Mouse (Mus musculus) myocyte (in vitro differentiated cells): ENCODE data around the gene Tfeb. TPM values are rescaled to one million over a fixed set of nuclear protein-coding genes. Genes with fewer than 3 reads are reported as not detected.

Experiments
- H3K27me3 ChIP-seq: one replicate; pipeline ENCODE4 v1.6.1; 2011; ENCODE audit not compliant: control insufficient read depth, insufficient read depth, insufficient read length
- H3K36me3 ChIP-seq: one replicate; pipeline ENCODE4 v1.6.1; 2011; ENCODE audit not compliant: control insufficient read depth, insufficient read depth
- H3K4me2 ChIP-seq: one replicate; pipeline ENCODE4 v1.6.1; 2011; ENCODE audit warnings: low read depth, control low read depth
- H3K4me3 ChIP-seq: one replicate; pipeline ENCODE4 v1.5.1; 2011; ENCODE audit warnings: mild to moderate bottlenecking, control low read depth, moderate library complexity
- H3K79me2 ChIP-seq: one replicate; pipeline ENCODE4 v1.6.1; 2011; ENCODE audit not compliant: control insufficient read depth, insufficient read depth
- H3ac ChIP-seq: one replicate; pipeline ENCODE4 v1.6.1; 2011; ENCODE audit not compliant: control insufficient read depth, insufficient read length
- CEBPB ChIP-seq: IDR thresholded peaks from 2 replicates; pipeline ENCODE4 v1.6.1; 2011; ENCODE audit warnings: mild to moderate bottlenecking, moderate library complexity; ENCODE audit not compliant: poor library complexity, insufficient read depth, severe bottlenecking
- E2F4 ChIP-seq: IDR thresholded peaks from one replicate; pipeline ENCODE4 v1.6.1; 2011; ENCODE audit warnings: mild to moderate bottlenecking, control low read depth, moderate library complexity; ENCODE audit not compliant: insufficient read depth
- MAX ChIP-seq: IDR thresholded peaks from one replicate; pipeline ENCODE4 v1.6.1; 2011; ENCODE audit warnings: low read depth, mild to moderate bottlenecking, control low read depth
- MYOD1 ChIP-seq, 3 experiments: IDR thresholded peaks; one replicate each; pipeline ENCODE4 v1.6.1; 2011; ENCODE audit warnings: control low read depth in 2 of 3, low read depth in 2 of 3, mild to moderate bottlenecking in 2 of 3, moderate library complexity in 1 of 3; ENCODE audit not compliant: insufficient read length in 2 of 3, control insufficient read depth in 1 of 3
- MYOG ChIP-seq, 3 experiments: IDR thresholded peaks; one replicate each; pipeline ENCODE4 v1.6.1; 2011; ENCODE audit warnings: control low read depth in 2 of 3, low read depth in 2 of 3, mild to moderate bottlenecking in 2 of 3; ENCODE audit not compliant: insufficient read length in 2 of 3, control insufficient read depth in 1 of 3, insufficient read depth in 1 of 3
- POLR2A ChIP-seq: IDR thresholded peaks from one replicate; pipeline ENCODE4 v1.6.1; 2011; ENCODE audit warnings: low read depth, mild to moderate bottlenecking, control low read depth, moderate library complexity; ENCODE audit not compliant: insufficient read length
- POLR2AphosphoS2 ChIP-seq: IDR thresholded peaks from one replicate; pipeline ENCODE4 v1.6.1; 2011; ENCODE audit warnings: low read depth, control low read depth; ENCODE audit not compliant: insufficient read length
- REST ChIP-seq: IDR thresholded peaks from one replicate; pipeline ENCODE4 v1.6.1; 2011; ENCODE audit warnings: mild to moderate bottlenecking, control low read depth, moderate library complexity; ENCODE audit not compliant: insufficient read depth, insufficient read length
- SRF ChIP-seq: IDR thresholded peaks from one replicate; pipeline ENCODE4 v1.6.1; 2011; ENCODE audit warnings: low read depth; ENCODE audit not compliant: control insufficient read depth, insufficient read length
- TCF12 ChIP-seq: IDR thresholded peaks from one replicate; pipeline ENCODE4 v1.6.1; 2011; ENCODE audit warnings: mild to moderate bottlenecking, control low read depth; ENCODE audit not compliant: poor library complexity, insufficient read depth, severe bottlenecking
- TCF3 ChIP-seq: IDR thresholded peaks from one replicate; pipeline ENCODE4 v1.6.1; 2011; ENCODE audit warnings: low read depth, control low read depth; ENCODE audit not compliant: insufficient read length
- USF1 ChIP-seq: IDR thresholded peaks from one replicate; pipeline ENCODE4 v1.6.1; 2011; ENCODE audit warnings: low read depth, mild to moderate bottlenecking, control low read depth, moderate library complexity
- polyA plus RNA-seq: library from polyadenylated mRNA; unstranded; fragments of >200 nt; fragmentation: generic; extraction: Trizol; gene quantifications from one replicate; pipeline ENCODE4 v1.2.1, GENCODE M21; 2012; ENCODE audit warnings: missing spikeins

The Tfeb gene
- polyA plus RNA-seq, 1 experiment = 16.5 TPM

DNA sequence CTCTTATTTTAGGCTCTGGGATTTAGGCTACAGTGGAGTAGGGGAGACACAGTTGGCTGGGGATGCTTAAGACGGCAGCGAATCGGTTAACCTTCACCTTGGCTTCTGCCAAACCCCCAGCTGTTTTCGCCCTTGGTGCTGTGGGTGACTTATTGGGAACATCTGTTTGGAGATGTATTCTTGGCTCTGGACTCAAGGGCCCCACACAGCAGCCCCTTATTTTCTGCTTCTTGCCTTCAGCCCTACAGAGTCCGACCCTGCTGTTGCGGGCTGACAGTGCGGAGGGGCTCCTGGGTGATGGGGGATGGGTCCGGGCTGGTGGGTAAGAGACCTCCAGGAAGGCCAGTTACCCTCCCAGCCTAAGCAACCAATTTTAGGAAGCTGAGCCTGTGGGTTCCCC is 84.5 kb downstream of the Tfeb start:
- no peaks in the 10 kb centered on the region for H3K79me2 ChIP-seq
- H3K4me3 ChIP-seq = no peak overlapping the region
- peaks cover 7% of the 10 kb centered on the region for H3K27me3 ChIP-seq
- H3K4me2 ChIP-seq = no peak overlapping the region
- TF ChIP-seq MAX (no peak), POLR2AphosphoS2 (no peak)
- H3ac ChIP-seq = no peak overlapping the region
- no peaks in the 10 kb centered on the region for H3K36me3 ChIP-seq

GRCm38 (mm10) chr17:47831161-47831560 is 94.3 kb downstream of the Tfeb start:
- Histone ChIP-seq H3K4me2 (no peak overlapping the region), H3K4me3 (no peak overlapping the region), H3K36me3 (no peaks in the 10 kb centered on the region), H3ac (no peak overlapping the region), H3K27me3 (peaks cover 30% of the 10 kb centered on the region), H3K79me2 (no peaks in the 10 kb centered on the region)
- TF ChIP-seq POLR2A (no peak), MAX (no peak), SRF (no peak), CEBPB (no peak), TCF12 (no peak), E2F4 (no peak), REST (no peak), MYOG (IDR thresholded peaks at IDR 0.05; ENCODE audit: control insufficient read depth in 1 of 3, insufficient read depth in 1 of 3, insufficient read length in 2 of 3, low read depth in 2 of 3) (no peak), TCF3 (no peak)

- no peaks in the 10 kb centered on the region for H3K79me2 ChIP-seq
- H3K4me3 ChIP-seq = no peak overlapping the region
- H3ac ChIP-seq = no peak overlapping the region
- TF ChIP-seq CEBPB = no peak
- TF ChIP-seq SRF = no peak
- TF ChIP-seq MYOG (IDR thresholded peaks at IDR 0.05; ENCODE audit: control insufficient read depth in 1 of 3, insufficient read depth in 1 of 3, insufficient read length in 2 of 3, low read depth in 2 of 3) = no peak
- no peak for TF ChIP-seq REST
- no peak for TF ChIP-seq E2F4
- no peak for TF ChIP-seq TCF3
- no peak for TF ChIP-seq TCF12
- no peak for TF ChIP-seq POLR2A
- no peak for TF ChIP-seq MYOD1 (IDR thresholded peaks at IDR 0.05; ENCODE audit: control insufficient read depth in 1 of 3, insufficient read length in 2 of 3, low read depth in 2 of 3)
- TF ChIP-seq USF1 = no peak
- TF ChIP-seq MAX = no peak
- no peak for TF ChIP-seq POLR2AphosphoS2
- no peaks in the 10 kb centered on the region for H3K36me3 ChIP-seq
- H3K4me2 ChIP-seq = no peak overlapping the region
- H3K27me3 ChIP-seq = peaks cover 30% of the 10 kb centered on the region
Measured at GRCm38 (mm10) chr17:47831772-47832171, 94.9 kb downstream of the Tfeb start.

DNA sequence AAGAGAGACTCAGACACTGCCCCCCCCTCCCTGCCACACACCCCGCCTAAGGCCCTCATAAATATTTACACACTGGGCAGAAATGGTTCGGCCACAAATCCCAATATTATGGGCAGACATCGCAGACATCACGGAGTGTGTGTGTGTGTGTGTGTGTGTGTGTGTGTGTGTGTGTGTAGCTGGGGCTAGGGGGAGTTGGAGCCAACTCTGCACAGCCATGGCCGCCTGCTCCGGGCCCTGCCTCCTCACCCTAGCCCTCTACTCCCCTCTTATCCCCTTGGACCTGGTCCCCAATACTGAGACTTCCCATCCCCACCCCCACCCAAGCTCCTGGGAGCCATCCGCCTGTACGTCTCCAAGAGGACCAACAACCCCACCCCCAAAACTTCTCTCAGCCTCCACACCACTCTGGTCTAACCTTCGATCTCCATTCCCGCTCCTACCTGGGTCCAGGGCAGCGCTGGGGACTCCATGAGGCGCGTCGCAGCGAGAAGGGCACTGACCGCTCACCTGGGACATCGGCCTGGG is 95.7 kb downstream of the Tfeb start:
- TF ChIP-seq SRF = no peak
- TF ChIP-seq USF1 = no peak

DNA sequence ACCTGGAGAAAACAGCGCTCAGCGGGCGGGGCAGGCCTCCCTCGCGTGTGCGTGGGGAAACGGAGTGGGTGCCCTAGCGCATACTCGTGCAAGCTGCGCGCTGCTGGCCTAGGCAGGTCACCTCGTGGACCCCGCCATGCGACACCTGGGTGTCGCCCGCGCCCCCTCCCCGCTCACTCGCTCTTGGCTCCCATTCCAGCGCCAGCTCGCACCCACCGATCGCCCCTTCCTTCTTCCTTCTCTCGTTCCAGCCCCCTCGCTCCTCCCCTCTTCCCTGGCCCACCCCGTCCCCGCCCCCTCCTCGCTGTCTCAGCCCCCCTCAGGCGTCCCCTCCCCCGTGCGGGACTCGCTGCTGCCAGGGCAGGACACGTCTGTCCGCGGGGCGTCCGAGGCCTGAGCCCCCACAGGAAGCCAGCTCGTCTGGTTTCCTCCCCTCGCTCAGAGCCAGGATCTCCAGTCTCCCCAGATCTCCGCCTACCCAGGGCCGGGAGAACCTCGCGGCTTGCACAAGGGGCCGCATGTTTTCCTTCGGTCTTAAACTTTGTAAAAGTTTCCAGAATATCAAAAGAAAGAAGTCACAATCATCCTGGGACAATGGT is 96.3 kb downstream of the Tfeb start:
- H3K4me2 ChIP-seq = peak overlapping the region; percentile 52
- no peak for TF ChIP-seq CEBPB
- no peak for TF ChIP-seq MAX
- no peak for TF ChIP-seq USF1
- TF ChIP-seq SRF = no peak
- H3K79me2 ChIP-seq = no peaks in the 10 kb centered on the region
- H3ac ChIP-seq = no peak overlapping the region
- H3K36me3 ChIP-seq = no peaks in the 10 kb centered on the region
- H3K4me3 ChIP-seq = no peak overlapping the region
- peaks cover 30% of the 10 kb centered on the region for H3K27me3 ChIP-seq

More for the DNA sequence above, 95.7 kb downstream of the Tfeb start:
- H3K4me3 ChIP-seq = no peak overlapping the region
- H3ac ChIP-seq = no peak overlapping the region
- peaks cover 30% of the 10 kb centered on the region for H3K27me3 ChIP-seq
- H3K79me2 ChIP-seq = no peaks in the 10 kb centered on the region
- no peaks in the 10 kb centered on the region for H3K36me3 ChIP-seq
- no peak overlapping the region for H3K4me2 ChIP-seq

GRCm38 (mm10) chr17:47833628-47834481 is 97.0 kb downstream of the Tfeb start:
- Histone ChIP-seq H3K4me3 (no peak overlapping the region), H3K36me3 (no peaks in the 10 kb centered on the region), H3K4me2 (peak overlapping the region; percentile 52), H3ac (no peak overlapping the region), H3K27me3 (peaks cover 30% of the 10 kb centered on the region), H3K79me2 (no peaks in the 10 kb centered on the region)
- TF ChIP-seq SRF (no peak), POLR2A (no peak), TCF12 (no peak), E2F4 (no peak)
